Mouse (Mus musculus) bone marrow macrophage, adult 2 months (primary cell): ENCODE results near the gene Cpt2.

Experiments
- CTCF ChIP-seq: IDR thresholded peaks from 2 replicates; pipeline ENCODE4 v1.5.1; 2012; ENCODE audit warnings: low read depth, mild to moderate bottlenecking, low read length, moderate library complexity
- POLR2A ChIP-seq: IDR thresholded peaks from 2 replicates; pipeline ENCODE4 v1.6.1; 2012; ENCODE audit warnings: mild to moderate bottlenecking, low read depth, low read length, borderline replicate concordance

- TF ChIP-seq POLR2A = no peak
- TF ChIP-seq CTCF = no peak
Measured at GRCm38 (mm10) chr4:107967966-107968682, 44.7 kb upstream of the Cpt2 start, which contains the start of gene Slc1a7.
